Mouse (Mus musculus): ENCODE measurements at regions not wholly inside any gene's neighbourhood (a gene's known extent, or its start where the extent isn't known, plus 50 kb on each side); places are given as distances from the start of the nearest gene placed in this dataset.

DNA sequence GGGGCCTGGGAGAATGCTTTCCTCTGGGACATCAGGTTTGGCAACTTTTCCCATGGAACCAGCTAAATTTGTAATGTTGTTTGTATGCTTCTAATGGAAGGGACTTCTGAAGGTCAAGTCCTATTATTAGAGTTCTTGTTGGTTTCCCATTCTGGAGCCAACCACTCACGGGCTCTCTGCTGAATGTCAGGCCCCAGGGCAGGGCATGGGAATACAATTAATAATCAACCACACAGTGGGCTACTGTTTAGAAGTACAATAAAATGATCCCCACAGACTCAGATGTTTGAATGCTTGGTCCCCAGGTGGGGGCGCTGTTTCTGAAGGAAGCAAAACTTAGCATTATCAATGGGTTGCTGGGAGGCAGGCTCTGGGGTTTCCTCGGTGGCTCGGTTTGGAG, 275.6 kb upstream of the Kazn start:
- 88% methylated on average over 4 of the region's 4 CpGs for WGBS

DNA sequence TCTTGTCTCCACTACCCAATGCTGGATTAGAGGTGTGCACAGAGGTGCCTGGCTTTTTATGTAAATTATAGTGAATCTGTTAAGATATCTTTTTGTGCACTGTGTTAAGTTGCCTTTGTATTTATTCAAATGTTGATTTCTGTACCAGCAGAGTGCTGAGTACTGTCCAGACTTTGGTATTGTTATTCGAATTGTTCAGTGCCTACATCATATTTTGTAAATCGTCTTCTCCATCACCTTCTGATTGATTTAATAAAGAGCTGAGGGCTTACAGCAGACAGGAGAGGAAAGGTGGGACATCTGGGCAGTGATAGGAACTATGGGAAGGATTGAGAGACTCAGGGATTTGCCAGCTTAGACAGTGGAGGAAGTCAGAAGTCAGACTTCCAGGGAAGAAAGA, 270.2 kb upstream of the Kazn start:
- Histone ChIP-seq H3K4me1 (replicated peaks; ENCODE audit: control insufficient read depth, insufficient read depth, low read length) (peaks cover 2% of the 10 kb centered on the region; the same call in 1 of the 2 replicates), H3K27ac (ENCODE audit: low read depth, low read length) (no peak overlapping the region), H3K4me3 (ENCODE audit: low read depth, low read length) (no peak overlapping the region), H3K4me2 (ENCODE audit: low read depth, low read length, severe bottlenecking) (no peak overlapping the region), H3K9me3 (ENCODE audit: control insufficient read depth, low read length) (no peaks in the 10 kb centered on the region), H3K36me3 (ENCODE audit: control insufficient read depth, insufficient read depth, low read length) (no peaks in the 10 kb centered on the region), H3K9ac (ENCODE audit: low read length) (no peak overlapping the region), H3K27me3 (ENCODE audit: control insufficient read depth, insufficient read depth, low read length) (no peaks in the 10 kb centered on the region)
- ATAC-seq (replicated peaks; ENCODE audit: low FRiP score) (no peak), DNase-seq (ENCODE audit: low spot score) (no peak)
- WGBS = 89% methylated on average over 2 of the region's 2 CpGs

More for the DNA sequence above, 275.6 kb upstream of the Kazn start:
- no peak overlapping the region for H3K9ac ChIP-seq (ENCODE audit: low read length)
- no peaks in the 10 kb centered on the region for H3K27me3 ChIP-seq (ENCODE audit: control insufficient read depth, insufficient read depth, low read length)
- H3K27ac ChIP-seq (ENCODE audit: low read depth, low read length) = no peak overlapping the region
- no peaks in the 10 kb centered on the region for H3K36me3 ChIP-seq (ENCODE audit: control insufficient read depth, insufficient read depth, low read length)
- ATAC-seq (replicated peaks; ENCODE audit: low FRiP score) (no peak), DNase-seq (ENCODE audit: low spot score) (no peak)
- no peak overlapping the region for H3K4me2 ChIP-seq (ENCODE audit: low read depth, low read length, severe bottlenecking)
- H3K4me1 ChIP-seq (replicated peaks; ENCODE audit: control insufficient read depth, insufficient read depth, low read length) = no peaks in the 10 kb centered on the region
- no peaks in the 10 kb centered on the region for H3K9me3 ChIP-seq (ENCODE audit: control insufficient read depth, low read length)
- no peak overlapping the region for H3K4me3 ChIP-seq (ENCODE audit: low read depth, low read length)

DNA sequence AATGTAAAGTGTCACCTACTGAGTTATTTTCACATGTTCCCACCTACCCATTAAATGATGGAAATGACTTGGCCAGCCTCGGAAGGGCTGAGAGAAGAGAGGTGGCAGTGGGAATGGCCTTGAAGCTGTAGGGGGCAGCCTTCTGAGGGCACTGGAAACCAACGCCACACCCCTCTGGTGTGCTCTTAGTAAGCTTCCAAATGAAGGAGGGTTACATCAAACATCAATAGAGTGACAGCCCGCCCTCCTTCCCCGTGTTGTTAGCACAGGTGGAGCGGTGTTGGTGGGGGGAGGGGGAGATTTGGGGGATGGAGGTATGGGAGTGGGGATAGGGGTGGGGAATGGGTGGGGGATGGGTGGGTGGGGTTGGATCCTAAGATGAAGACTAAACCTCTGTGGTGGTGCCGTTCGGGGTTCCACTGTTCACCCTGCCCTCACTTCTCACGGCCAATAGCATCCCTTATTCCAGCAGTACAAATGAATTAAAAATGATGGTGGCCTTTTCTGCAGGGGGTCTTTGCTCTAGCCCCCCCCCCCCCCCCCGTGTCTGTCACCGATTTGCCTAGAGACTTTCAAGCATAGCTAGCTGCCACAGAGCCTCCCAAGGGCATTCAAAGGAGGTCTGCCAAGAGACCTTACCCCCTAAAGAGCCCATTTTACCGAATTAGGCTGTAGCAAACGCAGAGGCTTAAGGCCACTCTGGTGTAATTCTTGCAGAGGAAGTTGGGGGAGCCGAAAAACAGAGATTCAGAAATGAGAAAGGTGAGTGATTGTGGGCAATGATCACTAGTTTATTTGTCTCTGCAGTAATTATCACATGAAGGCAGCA, 267.4 kb upstream of the Kazn start:
- Histone ChIP-seq H3K4me3 (ENCODE audit: low read depth, low read length) (no peak overlapping the region), H3K36me3 (ENCODE audit: control insufficient read depth, insufficient read depth, low read length) (no peaks in the 10 kb centered on the region), H3K9me3 (ENCODE audit: control insufficient read depth, low read length) (no peaks in the 10 kb centered on the region), H3K27ac (ENCODE audit: low read depth, low read length) (no peak overlapping the region), H3K4me2 (ENCODE audit: low read depth, low read length, severe bottlenecking) (no peak overlapping the region), H3K27me3 (ENCODE audit: control insufficient read depth, insufficient read depth, low read length) (no peaks in the 10 kb centered on the region), H3K9ac (ENCODE audit: low read length) (no peak overlapping the region), H3K4me1 (replicated peaks; ENCODE audit: control insufficient read depth, insufficient read depth, low read length) (peaks cover 2% of the 10 kb centered on the region; the same call in 1 of the 2 replicates)
- no peak for DNase-seq (ENCODE audit: low spot score)
- WGBS = 13% methylated on average over 13 of the region's 13 CpGs
- peak; percentile 71 for ATAC-seq (replicated peaks; ENCODE audit: low FRiP score)

DNA sequence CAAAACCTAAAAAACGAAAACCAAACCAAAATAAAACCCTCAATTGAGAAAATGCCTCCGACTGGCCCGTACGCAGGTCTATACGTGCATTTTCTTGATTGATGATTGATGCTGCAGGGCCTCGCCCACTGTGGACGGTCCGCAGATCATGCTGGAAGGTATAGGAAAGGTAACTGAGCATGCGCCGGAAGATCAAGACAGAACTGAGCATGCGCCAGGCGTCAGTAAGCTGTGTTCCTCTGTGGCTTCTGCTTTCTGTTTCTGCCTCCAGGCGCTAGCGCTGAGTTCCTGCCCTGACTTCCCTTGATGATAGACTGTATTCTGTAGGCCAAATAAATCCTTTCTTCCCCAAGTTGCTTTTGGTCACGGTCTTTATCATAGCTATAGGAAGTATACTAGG, 264.6 kb upstream of the Kazn start:
- Histone ChIP-seq H3K9me3 (ENCODE audit: control insufficient read depth, low read length) (no peaks in the 10 kb centered on the region), H3K4me3 (ENCODE audit: low read depth, low read length) (no peak overlapping the region), H3K4me2 (ENCODE audit: low read depth, low read length, severe bottlenecking) (no peak overlapping the region), H3K9ac (ENCODE audit: low read length) (no peak overlapping the region), H3K4me1 (replicated peaks; ENCODE audit: control insufficient read depth, insufficient read depth, low read length) (peaks cover 3% of the 10 kb centered on the region), H3K27ac (ENCODE audit: low read depth, low read length) (no peak overlapping the region), H3K36me3 (ENCODE audit: control insufficient read depth, insufficient read depth, low read length) (no peaks in the 10 kb centered on the region), H3K27me3 (ENCODE audit: control insufficient read depth, insufficient read depth, low read length) (no peaks in the 10 kb centered on the region)
- ATAC-seq (replicated peaks; ENCODE audit: low FRiP score) (no peak), DNase-seq (ENCODE audit: low spot score) (no peak)
- WGBS = 95% methylated on average over 15 of the region's 15 CpGs

DNA sequence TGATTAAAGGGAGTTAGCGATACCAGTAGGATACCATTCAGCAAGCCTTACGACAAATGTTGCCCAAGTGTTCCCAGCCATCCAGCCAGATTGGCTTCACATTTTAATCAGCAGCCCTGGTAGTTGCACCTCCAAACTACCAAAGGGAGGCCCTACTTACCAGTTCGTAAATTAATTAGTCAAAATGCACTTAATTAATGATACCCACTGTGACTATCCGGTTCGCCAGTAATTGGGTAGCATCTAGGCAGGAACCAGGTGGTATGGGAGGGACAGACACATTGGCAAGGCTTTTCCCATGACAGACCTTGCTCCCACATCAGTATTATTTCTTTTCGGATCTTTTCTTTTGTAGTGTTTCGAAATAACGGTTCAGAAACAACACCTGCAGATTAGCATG, 262.0 kb upstream of the Kazn start:
- ATAC-seq (replicated peaks; ENCODE audit: low FRiP score) = no peak; the same call in 1 of the 2 replicates
- H3K4me2 ChIP-seq (ENCODE audit: low read depth, low read length, severe bottlenecking) = no peak overlapping the region
- no peak overlapping the region for H3K27ac ChIP-seq (ENCODE audit: low read depth, low read length)
- H3K27me3 ChIP-seq (ENCODE audit: control insufficient read depth, insufficient read depth, low read length) = no peaks in the 10 kb centered on the region
- H3K9me3 ChIP-seq (ENCODE audit: control insufficient read depth, low read length) = no peaks in the 10 kb centered on the region
- no peak overlapping the region for H3K4me3 ChIP-seq (ENCODE audit: low read depth, low read length)
- no peak overlapping the region for H3K9ac ChIP-seq (ENCODE audit: low read length)
- WGBS = 81% methylated on average over 8 of the region's 8 CpGs
- no peaks in the 10 kb centered on the region for H3K36me3 ChIP-seq (ENCODE audit: control insufficient read depth, insufficient read depth, low read length)
- no peak for DNase-seq (ENCODE audit: low spot score)
- H3K4me1 ChIP-seq (replicated peaks; ENCODE audit: control insufficient read depth, insufficient read depth, low read length) = peaks cover 2% of the 10 kb centered on the region

DNA sequence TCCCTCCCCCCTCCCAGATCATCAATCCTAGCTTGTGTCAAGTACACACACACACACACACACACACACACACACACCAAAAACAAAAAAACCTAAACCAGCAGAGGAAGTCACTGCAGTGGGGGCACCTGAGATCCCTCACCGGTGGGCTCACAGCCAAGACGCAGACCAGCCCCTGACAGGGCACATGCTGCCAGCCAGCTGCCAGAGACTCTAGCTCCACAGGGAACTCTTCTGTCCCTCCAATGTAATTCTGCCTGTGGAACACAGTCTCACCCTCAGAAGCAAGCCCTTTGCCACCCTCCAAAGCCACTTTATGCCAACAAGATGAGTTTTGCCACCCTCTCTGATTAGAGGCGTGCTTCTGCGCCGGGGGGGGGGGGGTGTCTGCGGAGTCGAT, 261.3 kb upstream of the Kazn start:
- 85% methylated on average over 7 of the region's 7 CpGs for WGBS
- Histone ChIP-seq H3K27me3 (ENCODE audit: control insufficient read depth, insufficient read depth, low read length) (no peaks in the 10 kb centered on the region), H3K27ac (ENCODE audit: low read depth, low read length) (no peak overlapping the region), H3K9ac (ENCODE audit: low read length) (no peak overlapping the region), H3K4me2 (ENCODE audit: low read depth, low read length, severe bottlenecking) (no peak overlapping the region), H3K4me3 (ENCODE audit: low read depth, low read length) (no peak overlapping the region), H3K36me3 (ENCODE audit: control insufficient read depth, insufficient read depth, low read length) (no peaks in the 10 kb centered on the region), H3K4me1 (replicated peaks; ENCODE audit: control insufficient read depth, insufficient read depth, low read length) (peaks cover 2% of the 10 kb centered on the region; the same call in 1 of the 2 replicates), H3K9me3 (ENCODE audit: control insufficient read depth, low read length) (no peaks in the 10 kb centered on the region)
- ATAC-seq (replicated peaks; ENCODE audit: low FRiP score) (no peak), DNase-seq (ENCODE audit: low spot score) (no peak)

DNA sequence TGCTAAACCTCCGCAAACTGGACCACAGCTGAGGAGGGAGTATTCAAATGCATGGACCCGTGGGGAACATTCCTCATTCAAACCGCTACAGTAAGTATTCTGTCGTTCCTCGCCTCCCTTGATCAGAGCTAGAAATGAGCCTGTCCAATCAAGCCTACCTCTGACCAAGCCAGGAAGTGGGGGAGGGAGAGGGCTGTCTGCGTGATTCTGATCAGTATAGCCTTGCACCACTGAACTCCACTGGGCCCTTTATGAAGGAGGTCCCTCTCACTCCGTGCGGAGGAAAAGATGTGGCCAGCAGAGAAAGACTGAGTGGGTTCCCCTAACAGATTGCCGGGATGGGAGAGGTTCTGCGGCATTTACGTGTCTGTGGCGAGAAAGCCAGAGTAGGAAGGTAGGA, 257.4 kb upstream of the Kazn start:
- DNase-seq (ENCODE audit: low spot score) = no peak
- no peak overlapping the region for H3K4me2 ChIP-seq (ENCODE audit: low read depth, low read length, severe bottlenecking)
- H3K9ac ChIP-seq (ENCODE audit: low read length) = no peak overlapping the region
- no peak overlapping the region for H3K27ac ChIP-seq (ENCODE audit: low read depth, low read length)
- H3K4me1 ChIP-seq (replicated peaks; ENCODE audit: control insufficient read depth, insufficient read depth, low read length) = peaks cover 2% of the 10 kb centered on the region; the same call in 1 of the 2 replicates
- no peak for ATAC-seq (replicated peaks; ENCODE audit: low FRiP score)
- no peaks in the 10 kb centered on the region for H3K27me3 ChIP-seq (ENCODE audit: control insufficient read depth, insufficient read depth, low read length)
- no peak overlapping the region for H3K4me3 ChIP-seq (ENCODE audit: low read depth, low read length)
- H3K9me3 ChIP-seq (ENCODE audit: control insufficient read depth, low read length) = no peaks in the 10 kb centered on the region
- H3K36me3 ChIP-seq (ENCODE audit: control insufficient read depth, insufficient read depth, low read length) = no peaks in the 10 kb centered on the region
- 59% methylated on average over 12 of the region's 12 CpGs for WGBS

DNA sequence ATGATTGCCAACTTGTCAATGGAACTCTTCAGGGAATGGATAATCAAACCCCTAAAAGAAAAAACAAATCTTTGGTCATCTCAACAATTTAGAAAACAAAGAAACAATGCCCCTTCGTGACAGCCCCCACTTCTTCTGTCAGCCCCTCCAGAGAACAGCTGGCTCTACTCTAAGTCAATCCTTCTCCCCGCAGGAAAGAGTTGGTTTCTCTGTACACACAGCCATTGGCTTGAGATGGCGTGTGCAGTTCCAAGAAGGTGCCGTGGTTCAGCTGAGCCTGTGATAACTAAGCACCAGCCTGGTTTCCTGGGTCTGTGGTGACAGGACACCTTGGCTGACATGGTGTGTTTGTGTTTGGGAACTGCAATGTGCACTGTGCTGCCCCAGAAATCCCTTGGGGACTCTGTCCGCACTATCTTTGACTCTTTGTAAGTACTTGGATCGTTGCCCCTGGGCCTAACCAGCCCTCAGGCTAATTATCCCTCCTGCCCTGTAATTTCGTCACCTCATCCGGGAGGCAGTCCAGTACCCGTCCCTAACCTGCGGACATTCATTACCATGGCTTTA, 253.8 kb upstream of the Kazn start:
- 84% methylated on average over 10 of the region's 10 CpGs for WGBS
- Histone ChIP-seq H3K4me3 (ENCODE audit: low read depth, low read length) (no peak overlapping the region), H3K4me1 (replicated peaks; ENCODE audit: control insufficient read depth, insufficient read depth, low read length) (no peaks in the 10 kb centered on the region), H3K9ac (ENCODE audit: low read length) (no peak overlapping the region), H3K4me2 (ENCODE audit: low read depth, low read length, severe bottlenecking) (no peak overlapping the region), H3K27ac (ENCODE audit: low read depth, low read length) (no peak overlapping the region), H3K36me3 (ENCODE audit: control insufficient read depth, insufficient read depth, low read length) (no peaks in the 10 kb centered on the region), H3K27me3 (ENCODE audit: control insufficient read depth, insufficient read depth, low read length) (no peaks in the 10 kb centered on the region), H3K9me3 (ENCODE audit: control insufficient read depth, low read length) (no peaks in the 10 kb centered on the region)
- DNase-seq (ENCODE audit: low spot score) (no peak), ATAC-seq (replicated peaks; ENCODE audit: low FRiP score) (no peak)
